Mouse (Mus musculus) limb, embryonic 13.5 days (tissue): ENCODE measurements around the gene Slc1a2. TPM values are rescaled to one million over a fixed set of nuclear protein-coding genes. Genes with fewer than 3 reads are reported as not detected.

Source experiments
- ATAC-seq: fragments of 200-750 bp; cut with Nextera tagmentation; 2 replicates; pipeline ENCODE4 v1.8.0; 2017; ENCODE audit warnings: low read depth, moderate number of reproducible peaks, moderate TSS enrichment; ENCODE audit not compliant: low FRiP score
- H3K27ac ChIP-seq: fragments of 300-500 bp; sonication (generic); 2 replicates; pipeline ENCODE4 v1.5.1; 2015; ENCODE audit warnings: inconsistent platforms, mild to moderate bottlenecking, moderate library complexity
- H3K27me3 ChIP-seq: fragments of 300-500 bp; sonication (generic); 2 replicates; pipeline ENCODE4 v1.6.1; 2015; ENCODE audit warnings: mild to moderate bottlenecking, inconsistent platforms
- H3K36me3 ChIP-seq: fragments of 300-500 bp; sonication (generic); 2 replicates; pipeline ENCODE4 v1.6.1; 2015; ENCODE audit warnings: inconsistent platforms, mild to moderate bottlenecking, moderate library complexity
- H3K4me1 ChIP-seq: fragments of 300-500 bp; sonication (generic); 2 replicates; pipeline ENCODE4 v1.6.1; 2015; ENCODE audit warnings: inconsistent platforms
- H3K4me2 ChIP-seq: fragments of 300-500 bp; sonication (generic); replicated peaks from 2 replicates; pipeline ENCODE4 v1.6.1; 2015; ENCODE audit warnings: inconsistent platforms, mild to moderate bottlenecking, moderate library complexity
- H3K4me3 ChIP-seq: fragments of 300-500 bp; sonication (generic); 2 replicates; pipeline ENCODE4 v1.5.1; 2015; ENCODE audit warnings: moderate library complexity, mild to moderate bottlenecking, inconsistent platforms
- H3K9ac ChIP-seq: fragments of 300-500 bp; sonication (generic); 2 replicates; pipeline ENCODE4 v1.6.1; 2015; ENCODE audit warnings: mild to moderate bottlenecking, inconsistent platforms
- H3K9me3 ChIP-seq: fragments of 300-500 bp; sonication (generic); 2 replicates; pipeline ENCODE4 v1.6.1; 2016; ENCODE audit warnings: inconsistent platforms
- WGBS: fragments of 180-500 bp; shearing (Covaris S2); methylation state at CpG from one replicate; pipeline ENCODE4 v1.1.7; 2015; 5-methylcytosine and 5-hydroxymethylcytosine counted together
- polyA plus RNA-seq: library from polyadenylated mRNA; unstranded; fragments of >200 nt; fragmentation: Nextera tagmentation; extraction: Ambion mirVana; gene quantifications from 2 replicates; pipeline ENCODE4 v1.2.1, GENCODE M21; 2015

Gene Slc1a2
- polyA plus RNA-seq, 1 experiment from 2014 or later: 1.0 TPM

- 13% methylated on average over 2 of the region's 2 CpGs for WGBS
- Histone ChIP-seq H3K27ac (no peak overlapping the region), H3K27me3 (peaks cover 9% of the 10 kb centered on the region; the same call in 1 of the 2 replicates), H3K4me2 (no peak overlapping the region), H3K9ac (no peak overlapping the region), H3K4me1 (peaks cover 11% of the 10 kb centered on the region), H3K9me3 (no peaks in the 10 kb centered on the region), H3K36me3 (no peaks in the 10 kb centered on the region), H3K4me3 (no peak overlapping the region)
- ATAC-seq: no peak
Observed at GRCm38 (mm10) chr2:102697732-102698131, 39.3 kb downstream of the Slc1a2 start.

DNA sequence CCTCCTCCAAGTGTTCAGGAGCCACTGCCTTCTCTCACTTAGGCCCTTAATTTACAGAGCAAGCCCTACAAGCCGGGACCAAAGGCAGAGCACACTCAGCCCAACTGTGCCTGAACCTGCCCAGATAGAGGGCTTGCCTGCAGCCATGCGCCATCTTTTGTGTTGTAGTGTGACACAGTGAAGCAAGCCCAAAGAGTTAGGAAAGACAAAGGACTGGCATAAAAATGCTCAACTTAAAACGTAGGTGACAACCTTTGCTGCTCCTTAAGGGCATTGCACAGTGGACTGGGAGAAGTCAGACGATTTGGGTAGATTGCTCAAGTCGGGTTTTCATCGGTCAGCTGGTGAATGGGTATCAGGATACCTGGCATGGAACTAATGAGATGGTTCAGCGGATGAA lies 41.5 kb downstream of the Slc1a2 start:
- H3K36me3 ChIP-seq: no peaks in the 10 kb centered on the region

DNA sequence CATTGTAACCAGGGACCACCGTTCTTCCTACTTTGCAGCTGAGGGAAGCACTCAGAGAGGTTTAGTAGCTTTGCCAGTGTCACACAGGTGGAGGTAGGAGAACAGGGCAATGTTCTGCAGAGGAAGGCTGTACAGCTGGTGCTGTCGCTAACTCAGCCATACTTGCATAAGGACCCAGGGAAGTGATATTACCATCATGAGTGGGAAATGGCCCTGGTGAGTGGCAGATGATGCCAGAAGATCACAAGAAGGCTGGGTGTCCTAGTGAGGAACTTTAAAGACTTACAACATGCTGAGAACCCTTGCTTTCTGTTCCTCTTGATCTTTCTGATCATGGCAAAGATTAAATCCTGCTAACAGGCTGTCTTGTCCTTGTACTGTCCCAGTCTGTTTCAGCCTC lies 42.2 kb downstream of the Slc1a2 start:
- 0 out of 2 replicates have a peak, but pooled peaks cover 16% of the 10 kb centered on the region for H3K27me3 ChIP-seq
- no peaks in the 10 kb centered on the region for H3K9me3 ChIP-seq
- no peaks in the 10 kb centered on the region for H3K4me1 ChIP-seq
- no peak for ATAC-seq
- H3K4me2 ChIP-seq: no peak overlapping the region
- no peak overlapping the region for H3K9ac ChIP-seq
- H3K36me3 ChIP-seq: no peaks in the 10 kb centered on the region
- H3K4me3 ChIP-seq: no peak overlapping the region
- H3K27ac ChIP-seq: no peak overlapping the region
- 89% methylated on average over 2 of the region's 2 CpGs for WGBS

More for the DNA sequence above, 41.5 kb downstream of the Slc1a2 start:
- Histone ChIP-seq H3K9ac (no peak overlapping the region), H3K4me2 (no peak overlapping the region), H3K9me3 (no peaks in the 10 kb centered on the region), H3K27me3 (0 out of 2 replicates have a peak, but pooled peaks cover 15% of the 10 kb centered on the region), H3K27ac (no peak overlapping the region), H3K4me3 (no peak overlapping the region), H3K4me1 (no peaks in the 10 kb centered on the region)
- ATAC-seq: no peak
- 86% methylated on average over 7 of the region's 7 CpGs for WGBS

DNA sequence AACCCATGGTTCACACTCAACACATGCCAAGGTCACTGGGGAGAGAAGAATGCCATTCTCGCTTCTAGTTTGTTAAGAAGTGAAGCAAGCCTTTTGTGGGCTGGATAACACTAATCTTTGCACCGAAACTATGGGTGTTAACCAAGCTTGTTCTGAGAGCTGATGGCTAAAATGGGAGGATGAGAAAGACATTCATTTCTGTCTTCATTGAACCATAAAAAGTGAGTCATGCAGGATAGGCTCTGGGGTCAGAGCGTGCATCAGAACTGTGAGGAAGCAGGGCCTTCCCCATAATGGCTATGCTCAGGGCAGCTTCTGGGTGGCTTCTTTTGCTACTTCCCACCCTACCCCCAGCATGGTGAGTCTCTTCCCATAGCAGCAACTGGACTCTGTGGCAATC lies 42.9 kb downstream of the Slc1a2 start:
- WGBS: 93% methylated on average over 3 of the region's 3 CpGs
- Histone ChIP-seq H3K27me3 (peaks cover 19% of the 10 kb centered on the region; the same call in 1 of the 2 replicates), H3K4me2 (no peak overlapping the region), H3K27ac (no peak overlapping the region), H3K4me3 (no peak overlapping the region), H3K36me3 (no peaks in the 10 kb centered on the region), H3K9me3 (no peaks in the 10 kb centered on the region), H3K9ac (no peak overlapping the region), H3K4me1 (no peaks in the 10 kb centered on the region)
- no peak for ATAC-seq

DNA sequence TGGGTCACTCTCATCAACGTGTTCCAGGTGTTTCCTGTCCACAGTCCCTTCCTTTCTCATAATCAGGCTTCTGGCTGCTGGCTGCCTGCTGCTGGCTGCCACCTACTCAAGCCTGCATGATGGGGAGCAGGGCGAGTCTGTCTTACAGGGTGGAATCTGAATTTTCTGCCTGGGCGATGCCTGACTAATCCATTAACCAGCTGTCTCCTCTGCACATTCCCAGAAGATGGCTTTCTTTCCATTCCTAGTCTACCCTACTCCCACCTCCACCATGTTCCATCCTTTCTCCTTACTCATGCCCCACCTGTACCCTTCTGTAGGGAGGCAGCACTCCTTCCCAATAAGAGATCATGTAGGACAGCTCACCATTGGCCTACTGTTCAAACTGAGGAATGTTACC lies 45.1 kb downstream of the Slc1a2 start:
- Histone ChIP-seq H3K4me3 (no peak overlapping the region), H3K4me2 (no peak overlapping the region), H3K4me1 (no peaks in the 10 kb centered on the region), H3K36me3 (no peaks in the 10 kb centered on the region), H3K9ac (no peak overlapping the region), H3K9me3 (no peaks in the 10 kb centered on the region), H3K27me3 (peaks cover 29% of the 10 kb centered on the region), H3K27ac (no peak overlapping the region)
- 65% methylated on average over 3 of the region's 3 CpGs for WGBS
- no peak for ATAC-seq

DNA sequence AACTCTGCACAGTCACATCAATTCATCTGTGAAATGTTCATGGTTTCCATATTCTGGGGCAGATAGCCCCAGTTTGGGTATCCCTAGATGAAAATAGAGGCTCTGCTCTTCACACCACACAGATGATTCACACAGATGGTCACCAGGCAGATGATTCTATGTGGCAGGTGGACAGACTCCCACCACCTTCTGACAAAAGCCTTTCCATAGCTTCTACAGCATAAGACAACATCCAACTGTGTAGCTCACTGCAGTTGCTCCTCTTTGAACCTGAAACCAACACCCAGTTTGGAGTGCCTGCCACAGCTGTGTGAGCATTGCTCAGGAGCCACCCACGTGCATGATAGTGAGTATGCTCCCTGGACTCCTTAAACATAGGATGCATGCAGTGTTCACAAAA lies 46.3 kb downstream of the Slc1a2 start:
- H3K4me3 ChIP-seq: no peak overlapping the region
- H3K9ac ChIP-seq: no peak overlapping the region
- no peak overlapping the region for H3K4me2 ChIP-seq
- 57% methylated on average over 1 of the region's 1 CpGs for WGBS
- H3K4me1 ChIP-seq: no peaks in the 10 kb centered on the region
- H3K27ac ChIP-seq: no peak overlapping the region
- ATAC-seq: no peak
- H3K36me3 ChIP-seq: no peaks in the 10 kb centered on the region
- peaks cover 33% of the 10 kb centered on the region for H3K27me3 ChIP-seq
- H3K9me3 ChIP-seq: no peaks in the 10 kb centered on the region

GRCm38 (mm10) chr2:102711511-102711910 lies 53.1 kb downstream of the Slc1a2 start:
- Histone ChIP-seq H3K9me3 (no peaks in the 10 kb centered on the region), H3K27me3 (peaks cover 65% of the 10 kb centered on the region), H3K4me3 (no peak overlapping the region), H3K4me1 (no peaks in the 10 kb centered on the region; the same call in 1 of the 2 replicates), H3K4me2 (no peak overlapping the region), H3K9ac (no peak overlapping the region), H3K27ac (no peak overlapping the region), H3K36me3 (no peaks in the 10 kb centered on the region)
- 61% methylated on average over 5 of the region's 5 CpGs for whole genome bisulfite sequencing
- no peak for ATAC-seq

- no peak overlapping the region for H3K4me3 ChIP-seq
- H3K27ac ChIP-seq: no peak overlapping the region
- WGBS: 77% methylated on average over 4 of the region's 4 CpGs
- no peak for ATAC-seq
- H3K4me2 ChIP-seq: no peak overlapping the region
- H3K9me3 ChIP-seq: no peaks in the 10 kb centered on the region
- H3K27me3 ChIP-seq: peaks cover 66% of the 10 kb centered on the region
- H3K36me3 ChIP-seq: no peaks in the 10 kb centered on the region
- no peaks in the 10 kb centered on the region; the same call in 1 of the 2 replicates for H3K4me1 ChIP-seq
- H3K9ac ChIP-seq: no peak overlapping the region
Observed at GRCm38 (mm10) chr2:102712049-102712448, 53.6 kb downstream of the Slc1a2 start.

- H3K9me3 ChIP-seq: no peaks in the 10 kb centered on the region
- no peak overlapping the region for H3K4me2 ChIP-seq
- no peak for ATAC-seq
- H3K36me3 ChIP-seq: no peaks in the 10 kb centered on the region
- no peak overlapping the region for H3K9ac ChIP-seq
- H3K4me3 ChIP-seq: no peak overlapping the region
- peaks cover 70% of the 10 kb centered on the region for H3K27me3 ChIP-seq
- H3K4me1 ChIP-seq: no peaks in the 10 kb centered on the region; the same call in 1 of the 2 replicates
- 77% methylated on average over 7 of the region's 7 CpGs for WGBS
- H3K27ac ChIP-seq: no peak overlapping the region
Observed at GRCm38 (mm10) chr2:102712678-102713628, 54.5 kb downstream of the Slc1a2 start.

- Histone ChIP-seq H3K36me3 (no peaks in the 10 kb centered on the region), H3K27me3 (peaks cover 77% of the 10 kb centered on the region), H3K9me3 (no peaks in the 10 kb centered on the region), H3K4me2 (no peak overlapping the region), H3K4me3 (no peak overlapping the region), H3K27ac (no peak overlapping the region), H3K9ac (no peak overlapping the region), H3K4me1 (no peaks in the 10 kb centered on the region; the same call in 1 of the 2 replicates)
- WGBS: 19% methylated on average over 2 of the region's 2 CpGs
- peak; percentile 59; the same call in 1 of the 2 replicates for ATAC-seq
Observed at GRCm38 (mm10) chr2:102714320-102714719, 55.9 kb downstream of the Slc1a2 start.

DNA sequence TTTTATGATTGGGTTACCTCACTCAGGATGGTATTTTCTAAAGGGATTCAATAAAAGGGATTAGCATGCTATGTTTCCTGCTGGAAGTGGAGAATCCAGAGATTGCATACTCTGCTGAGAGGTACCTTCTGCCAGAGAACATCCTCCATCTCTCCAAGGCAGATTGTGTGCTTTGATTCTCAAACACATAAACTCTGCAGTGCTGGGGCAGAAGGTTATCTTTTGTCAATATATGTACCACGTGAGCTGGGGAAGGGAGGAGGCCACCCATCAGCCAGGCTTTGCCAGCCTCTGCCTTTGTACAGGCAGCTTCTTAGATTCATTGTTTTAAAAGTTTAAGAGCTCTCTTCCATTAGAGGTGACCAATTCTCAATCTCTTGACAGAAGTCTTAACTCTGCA lies 57.3 kb downstream of the Slc1a2 start:
- Histone ChIP-seq H3K4me3 (no peak overlapping the region), H3K36me3 (no peaks in the 10 kb centered on the region), H3K27me3 (peaks cover 71% of the 10 kb centered on the region), H3K9me3 (no peaks in the 10 kb centered on the region), H3K27ac (no peak overlapping the region), H3K4me1 (no peaks in the 10 kb centered on the region; the same call in 1 of the 2 replicates), H3K4me2 (no peak overlapping the region), H3K9ac (no peak overlapping the region)
- ATAC-seq: no peak
- WGBS: 48% methylated on average over 1 of the region's 1 CpGs

GRCm38 (mm10) chr2:102721859-102722258 lies 63.4 kb downstream of the Slc1a2 start:
- no peaks in the 10 kb centered on the region for H3K4me1 ChIP-seq
- no peak overlapping the region for H3K9ac ChIP-seq
- peaks cover 32% of the 10 kb centered on the region for H3K27me3 ChIP-seq
- no peak overlapping the region for H3K4me2 ChIP-seq
- H3K27ac ChIP-seq: no peak overlapping the region
- ATAC-seq: no peak
- H3K4me3 ChIP-seq: no peak overlapping the region
- H3K36me3 ChIP-seq: no peaks in the 10 kb centered on the region
- 71% methylated on average over 2 of the region's 2 CpGs for WGBS
- no peaks in the 10 kb centered on the region for H3K9me3 ChIP-seq
